Mouse (Mus musculus) cerebellum, adult 8-10 months (tissue): Measurements from ENCODE around the gene Lypd4.
A peak's percentile ranks its signal among the peaks of the same experiment; 100 is the strongest.
"Not testable (repeated sequence)": the region's sequence is repeated elsewhere in the genome, so short reads cannot be mapped to it uniquely, and the experiment has no call there.

Experiments
- DNase-seq: peaks from one replicate; pipeline ENCODE4 v3.0.0; 2022

Gene Lypd4

DNA sequence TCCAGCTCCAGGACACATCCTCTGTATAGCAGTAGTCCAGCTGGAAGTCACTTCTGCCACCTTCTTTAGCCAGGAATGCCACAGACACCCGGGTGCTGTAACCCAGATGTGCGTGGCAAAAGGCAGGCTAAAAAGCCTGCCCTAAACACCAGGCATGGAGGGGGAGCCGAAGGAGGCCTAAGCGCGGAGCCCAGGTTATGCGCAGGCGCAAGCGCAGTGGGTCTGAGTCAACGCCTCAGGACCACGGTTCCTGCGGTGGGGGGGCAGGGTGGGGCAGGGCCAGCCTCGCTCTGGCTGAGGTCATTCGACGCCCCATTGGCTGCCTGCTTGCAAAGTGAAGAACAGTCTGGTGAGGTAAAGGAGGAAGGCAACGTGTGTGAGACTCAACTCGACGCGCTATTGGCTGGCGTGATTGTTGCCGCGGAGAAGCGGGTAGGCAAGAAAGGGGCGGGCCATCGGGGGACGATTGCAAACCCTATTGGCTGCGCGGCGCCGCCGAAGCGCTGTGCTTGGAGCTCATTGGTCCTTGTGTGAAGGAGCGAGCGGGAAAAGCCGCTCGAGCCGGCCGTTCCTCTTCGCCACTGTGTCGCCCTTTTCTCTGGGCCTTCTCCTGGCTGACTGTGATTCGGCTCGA, at the start of gene Lypd4, which contains the start of gene Dmrtc2:
Lypd4 (minus strand) TSS at position 410 of the 634 bp plus-strand sequence.
Dmrtc2 (plus strand) TSS at position 526 of the 634 bp plus-strand sequence.
- no peak for DNase-seq

- DNase-seq = no peak
These were observed 49.1 kb upstream of the Lypd4 start for GRCm38 (mm10) chr7:24918763-24919323.

GRCm38 (mm10) chr7:24912480-24912879, 42.7 kb upstream of the Lypd4 start:
- DNase-seq = no peak

DNA sequence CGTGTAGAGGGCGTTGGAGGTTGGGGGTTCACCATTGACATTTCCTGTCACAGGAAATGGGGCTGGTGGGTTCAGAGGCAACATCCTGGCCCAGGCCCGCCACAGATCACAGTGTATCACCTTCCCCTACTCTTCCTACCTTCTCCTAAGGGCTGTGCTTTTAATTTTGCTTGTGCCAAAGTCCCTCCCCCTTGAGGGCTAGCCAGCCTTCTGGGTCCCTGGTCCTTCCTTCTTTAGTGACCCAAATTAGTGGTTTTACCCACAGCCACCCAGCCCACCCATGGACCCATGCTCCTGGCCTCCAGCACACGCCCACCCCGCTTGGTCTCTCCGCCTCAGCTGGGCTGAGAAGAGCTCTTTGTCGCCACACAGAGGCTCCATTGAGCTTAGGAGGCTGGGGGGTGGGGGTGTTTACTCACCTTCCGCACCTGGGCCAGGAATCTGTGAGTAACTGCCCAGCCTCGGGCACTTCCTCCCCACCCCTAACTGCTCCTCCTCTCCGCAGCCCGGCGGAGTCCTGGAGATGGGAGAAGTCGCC, 37.5 kb upstream of the Lypd4 start:
- DNase-seq = no peak

- DNase-seq = no peak
These were observed 36.8 kb upstream of the Lypd4 start for GRCm38 (mm10) chr7:24906551-24906950.

DNA sequence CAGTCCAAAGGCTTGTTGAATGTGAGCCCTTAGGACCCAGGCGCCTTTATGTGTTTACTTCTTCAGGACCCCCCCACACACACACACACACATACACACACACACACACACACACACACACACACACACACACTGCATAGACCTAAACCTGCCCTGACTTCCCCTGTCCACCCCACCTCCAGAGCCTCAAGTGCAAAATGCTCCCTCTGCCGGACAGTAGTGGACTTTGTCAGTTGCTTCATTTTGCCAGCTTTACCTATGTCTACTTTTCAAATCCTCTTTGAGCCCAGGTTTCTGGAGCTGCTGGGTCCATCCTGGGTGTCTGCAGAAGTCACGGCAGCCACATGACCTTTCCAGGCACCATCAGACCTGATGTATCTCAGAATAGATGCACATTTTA, 35.2 kb upstream of the Lypd4 start:
- DNase-seq = peak; percentile 60

GRCm38 (mm10) chr7:24904070-24904483, 34.3 kb upstream of the Lypd4 start:
- DNase-seq = peak; percentile 97

DNA sequence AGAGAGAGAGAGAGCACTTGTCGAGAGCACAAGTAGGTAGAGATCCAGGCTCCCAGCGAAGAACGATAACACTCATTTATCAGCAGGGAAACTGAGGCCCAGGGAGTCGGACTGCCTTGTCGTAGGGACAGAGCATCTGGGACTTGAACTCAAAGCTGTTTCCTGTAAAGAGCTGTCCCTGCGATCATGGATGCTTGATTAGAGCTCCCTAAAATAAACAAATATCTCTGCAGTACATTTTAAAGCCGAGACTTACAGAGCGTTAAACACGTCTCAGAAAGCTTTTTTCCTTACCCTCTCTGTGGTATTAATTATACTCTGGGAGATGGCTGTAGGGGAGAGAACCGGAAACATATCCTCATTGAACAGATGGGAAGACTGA, 33.7 kb upstream of the Lypd4 start:
- DNase-seq = no peak

DNA sequence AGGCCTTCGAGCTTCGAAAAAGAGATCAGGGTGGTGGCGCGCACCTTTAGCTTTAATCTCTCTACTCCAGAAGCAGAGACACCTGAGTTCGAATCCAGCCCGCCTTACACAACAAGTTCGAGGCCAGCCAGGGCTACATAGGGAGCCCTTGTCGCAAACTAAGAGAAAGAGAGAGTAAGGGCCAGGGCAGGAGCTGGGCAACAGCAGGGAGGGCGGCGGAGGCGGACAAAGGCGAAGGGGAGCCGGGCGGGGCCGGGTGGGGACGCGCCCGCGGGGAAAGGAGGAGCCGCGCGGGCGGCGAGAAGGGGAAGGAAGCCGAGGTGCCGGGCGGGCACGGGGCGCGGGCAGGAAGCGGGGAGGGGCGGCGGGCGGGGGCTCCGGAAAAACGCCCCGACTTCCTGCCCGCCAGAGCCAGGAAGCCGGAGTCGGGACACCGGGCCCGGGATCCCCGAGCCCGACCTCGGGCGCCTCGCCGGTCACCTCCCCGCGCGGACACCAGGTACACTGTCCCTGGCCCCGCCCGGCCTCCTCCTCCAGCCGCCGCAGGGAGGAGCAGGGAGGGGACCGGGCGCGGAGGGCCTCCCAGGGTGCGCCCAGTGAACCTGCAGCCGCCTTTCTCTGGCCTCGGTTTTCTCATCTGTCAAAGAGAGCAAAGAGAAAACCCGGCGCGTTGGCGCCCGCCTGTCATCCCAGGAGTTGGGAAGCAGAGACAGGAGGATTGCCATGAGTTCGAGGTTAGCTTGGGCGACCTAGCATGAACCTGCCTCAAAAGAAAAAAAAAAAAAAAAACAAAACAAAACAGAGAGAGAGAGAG, 33.1 kb upstream of the Lypd4 start, which contains the start of gene Arhgef1:
Arhgef1 (plus strand) TSS at position 283 of the 814 bp plus-strand sequence.
- DNase-seq = peak; percentile 54

DNA sequence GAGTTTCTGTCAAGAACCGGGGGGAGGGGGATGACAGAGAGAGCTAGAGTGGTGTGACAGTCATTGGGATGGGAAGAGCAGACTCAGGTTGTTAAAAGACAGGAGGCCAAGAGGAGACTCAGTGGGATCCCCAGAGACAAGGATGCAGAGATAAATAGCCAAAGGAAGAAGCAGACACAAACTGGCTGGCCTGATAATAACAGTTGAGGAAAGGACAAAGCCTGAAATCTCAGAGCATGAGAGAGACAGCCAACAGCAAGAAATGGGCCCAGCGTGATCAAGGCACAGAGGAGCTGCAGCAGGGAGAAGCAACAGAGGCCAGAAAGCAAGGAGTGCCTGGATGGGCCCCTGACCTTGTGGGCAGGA, 32.5 kb upstream of the Lypd4 start:
- no peak for DNase-seq

DNA sequence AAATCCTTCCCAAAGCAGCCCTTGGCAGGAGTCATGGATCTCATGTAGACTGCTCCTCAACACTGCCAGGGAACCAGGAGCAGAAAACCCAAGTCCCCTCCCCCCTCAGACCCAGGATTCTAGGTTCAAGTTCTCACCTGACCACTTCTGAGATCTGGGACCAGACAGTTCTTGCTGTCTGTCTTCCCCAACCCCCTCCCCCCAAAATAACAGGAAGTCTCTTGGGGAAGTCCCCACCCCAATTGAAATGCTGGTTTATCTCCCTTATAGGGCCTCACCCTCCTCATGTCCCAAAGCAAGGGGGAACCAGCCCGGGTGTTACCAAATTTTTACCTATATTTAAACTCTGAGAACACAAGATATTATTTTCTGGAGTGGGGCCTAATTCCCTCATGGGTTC, 32.1 kb upstream of the Lypd4 start:
- no peak for DNase-seq

GRCm38 (mm10) chr7:24901114-24901513, 31.4 kb upstream of the Lypd4 start:
- no peak for DNase-seq

GRCm38 (mm10) chr7:24897959-24898358, 28.2 kb upstream of the Lypd4 start:
- DNase-seq = no peak

DNA sequence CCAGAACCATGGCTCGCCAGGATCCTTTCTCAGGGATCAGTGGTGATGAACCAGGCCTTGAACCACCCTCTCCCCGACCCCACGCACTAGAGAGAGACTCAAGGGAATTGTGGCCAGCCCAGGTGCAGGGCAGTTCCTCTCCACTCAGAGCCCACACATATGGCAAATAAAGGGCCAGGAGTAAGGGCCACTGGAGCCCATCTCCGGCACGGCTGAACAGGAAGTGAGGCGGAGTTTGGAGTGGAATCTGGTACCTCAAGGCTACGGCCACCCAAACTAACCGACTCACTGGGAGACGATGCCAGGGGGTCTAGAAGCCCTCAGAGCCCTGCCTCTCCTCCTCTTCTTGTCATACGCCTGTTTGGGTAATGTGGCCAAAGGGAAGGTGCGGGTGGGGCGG, 27.5 kb upstream of the Lypd4 start, which contains the start of gene Cd79a:
Cd79a (plus strand) TSS at position 158 of the 400 bp plus-strand sequence.
- DNase-seq = no peak

DNA sequence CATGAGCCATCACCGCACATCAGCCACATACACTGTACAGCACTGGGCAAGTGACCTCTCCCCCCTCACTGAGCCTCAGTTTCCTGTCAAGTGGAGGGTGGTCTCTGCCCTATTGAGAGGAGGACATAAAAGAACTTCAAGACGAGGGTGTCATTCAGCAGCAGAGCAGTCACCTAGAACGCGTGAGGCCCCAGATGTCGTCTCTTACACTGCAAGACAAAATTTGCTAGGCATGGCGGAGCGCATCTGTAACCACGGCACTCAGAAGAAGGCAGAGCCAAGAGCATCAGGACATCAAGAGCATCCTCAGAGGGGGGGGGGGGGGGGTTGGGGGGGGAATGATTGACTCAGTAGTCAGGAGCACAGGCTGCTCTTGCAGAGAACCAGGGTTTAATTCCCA, 26.5 kb upstream of the Lypd4 start:
- DNase-seq = no peak

GRCm38 (mm10) chr7:24895749-24896148, 26.0 kb upstream of the Lypd4 start:
- DNase-seq = not testable (repeated sequence)

- DNase-seq = no peak
These were observed 22.4 kb upstream of the Lypd4 start for GRCm38 (mm10) chr7:24892125-24892583.

GRCm38 (mm10) chr7:24891241-24892124, 21.7 kb upstream of the Lypd4 start:
- DNase-seq = no peak

GRCm38 (mm10) chr7:24890281-24891216, 20.8 kb upstream of the Lypd4 start:
- DNase-seq = peak; percentile 71

DNA sequence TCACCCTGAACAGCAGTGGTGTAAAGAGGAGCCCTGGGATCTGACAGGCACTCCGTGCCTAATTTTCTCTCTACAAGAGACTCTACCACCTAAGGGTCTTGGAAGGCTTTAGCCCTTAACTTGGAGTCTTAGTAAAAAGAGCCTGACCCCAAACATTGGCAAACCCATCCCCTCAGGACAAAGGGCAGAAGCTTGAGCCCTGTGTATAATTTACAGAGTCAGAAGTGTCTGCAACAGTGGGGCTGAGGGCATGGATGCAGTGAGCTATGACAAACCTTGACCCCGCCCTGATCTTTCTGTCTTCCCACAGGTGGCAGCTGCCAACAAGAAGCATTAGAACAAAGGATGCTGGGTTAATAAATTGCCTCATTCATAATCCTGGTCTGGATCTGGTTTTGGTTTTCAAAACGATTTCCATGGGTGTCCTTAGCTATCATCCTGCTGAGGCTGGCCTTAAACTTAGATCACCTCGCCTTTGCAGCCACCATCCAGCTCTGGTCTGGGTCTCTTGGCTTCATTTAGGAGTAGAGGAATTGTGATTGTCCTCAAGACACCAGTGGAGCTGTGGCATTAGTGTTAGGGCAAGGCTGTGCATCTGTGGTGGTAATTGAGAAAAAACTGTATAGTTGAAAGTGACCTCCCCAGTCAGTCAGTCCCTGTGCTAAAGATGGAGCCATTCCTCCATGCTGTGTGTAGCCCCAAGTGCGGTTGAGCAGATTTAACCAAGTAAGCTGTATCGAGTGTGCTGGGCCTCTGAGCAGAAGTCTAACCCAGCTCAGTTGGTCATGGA, 19.9 kb upstream of the Lypd4 start:
- no peak for DNase-seq
